Mouse (Mus musculus): ENCODE measurements at regions not wholly inside any gene's neighbourhood (a gene's known extent, or its start where the extent isn't known, plus 50 kb on each side); places are given as distances from the start of the nearest gene placed in this dataset.
A peak's percentile ranks its signal among the peaks of the same experiment; 100 is the strongest.

GRCm38 (mm10) chr2:81714716-81715115, 338.3 kb upstream of the Zfp804a start:
- no peak for DNase-seq

DNA sequence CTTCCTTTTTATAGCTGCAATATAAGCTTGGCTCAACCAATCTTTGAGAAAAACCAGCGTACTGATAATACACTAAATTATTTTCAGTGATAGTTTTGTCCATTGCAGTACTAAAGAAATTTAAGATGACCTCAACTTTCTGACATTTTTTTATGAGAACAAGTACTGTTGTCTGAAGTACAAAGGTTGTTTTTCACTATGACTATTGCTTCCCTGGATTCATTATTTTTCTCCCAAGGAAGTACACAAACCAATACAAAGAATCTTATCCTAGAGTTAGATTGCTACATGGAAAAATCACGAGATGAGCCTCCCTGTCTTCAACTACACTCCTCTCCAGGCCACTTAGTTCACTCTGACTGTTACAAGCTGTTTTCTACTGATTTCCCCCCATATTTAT, 319.5 kb upstream of the Zfp804a start:
- DNase-seq: no peak

DNA sequence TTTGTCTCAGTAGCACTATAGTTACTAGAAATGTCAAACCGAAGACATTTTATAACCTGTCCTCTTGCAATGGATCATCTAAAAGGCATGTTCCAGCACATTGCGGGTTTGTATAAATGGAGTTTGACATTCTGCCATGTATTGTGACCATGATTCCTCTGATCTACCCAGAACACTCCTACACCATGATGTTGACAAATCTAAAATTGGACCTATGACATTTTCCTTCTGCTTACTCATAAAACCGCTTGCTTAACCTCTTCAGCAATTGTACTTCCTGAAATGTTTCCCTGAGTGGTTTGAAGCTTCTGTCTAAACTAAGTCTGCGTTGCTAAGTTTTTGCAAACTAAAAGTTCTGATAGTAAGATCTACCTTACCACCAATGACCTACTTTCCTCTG, 319.0 kb upstream of the Zfp804a start:
- no peak for DNase-seq

DNA sequence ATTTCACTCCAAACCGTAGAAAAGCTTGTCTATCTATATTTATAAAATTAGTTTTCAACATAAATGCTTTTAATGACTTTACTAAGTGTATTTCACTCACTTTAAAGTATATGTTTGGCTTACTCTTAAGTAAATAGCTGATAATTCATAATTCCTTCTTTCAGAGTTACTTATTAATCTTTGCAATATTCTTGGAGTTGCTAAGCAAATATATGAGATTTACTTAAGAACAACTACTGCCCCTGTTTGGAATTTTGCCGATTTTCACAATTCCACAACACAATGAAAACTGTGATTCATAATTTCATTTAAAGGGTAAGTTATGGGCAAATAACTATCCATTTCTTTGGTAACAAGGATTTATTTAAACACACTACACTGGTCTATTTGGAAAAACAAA, 287.2 kb upstream of the Zfp804a start:
- no peak for DNase-seq

- peak; percentile 2 for DNase-seq
These were observed 270.0 kb upstream of the Zfp804a start for GRCm38 (mm10) chr2:81783059-81783458.
